Mouse (Mus musculus): ENCODE measurements around the gene Lpo.

The Lpo gene

GRCm38 (mm10) chr11:87757001-87757954 is 70.8 kb downstream of the Lpo start:
- DNase-seq: no peak
